Mouse (Mus musculus) monocyte, adult 2 months (primary cell): ENCODE results near the gene Gm20388.

ENCODE experiments used
- DNase-seq, 2 experiments: peaks; one replicate each; pipeline ENCODE4 v3.0.0; 2022; ENCODE audit warnings: low spot score in 2 of 2, low read depth in 1 of 2

Gene Gm20388

DNA sequence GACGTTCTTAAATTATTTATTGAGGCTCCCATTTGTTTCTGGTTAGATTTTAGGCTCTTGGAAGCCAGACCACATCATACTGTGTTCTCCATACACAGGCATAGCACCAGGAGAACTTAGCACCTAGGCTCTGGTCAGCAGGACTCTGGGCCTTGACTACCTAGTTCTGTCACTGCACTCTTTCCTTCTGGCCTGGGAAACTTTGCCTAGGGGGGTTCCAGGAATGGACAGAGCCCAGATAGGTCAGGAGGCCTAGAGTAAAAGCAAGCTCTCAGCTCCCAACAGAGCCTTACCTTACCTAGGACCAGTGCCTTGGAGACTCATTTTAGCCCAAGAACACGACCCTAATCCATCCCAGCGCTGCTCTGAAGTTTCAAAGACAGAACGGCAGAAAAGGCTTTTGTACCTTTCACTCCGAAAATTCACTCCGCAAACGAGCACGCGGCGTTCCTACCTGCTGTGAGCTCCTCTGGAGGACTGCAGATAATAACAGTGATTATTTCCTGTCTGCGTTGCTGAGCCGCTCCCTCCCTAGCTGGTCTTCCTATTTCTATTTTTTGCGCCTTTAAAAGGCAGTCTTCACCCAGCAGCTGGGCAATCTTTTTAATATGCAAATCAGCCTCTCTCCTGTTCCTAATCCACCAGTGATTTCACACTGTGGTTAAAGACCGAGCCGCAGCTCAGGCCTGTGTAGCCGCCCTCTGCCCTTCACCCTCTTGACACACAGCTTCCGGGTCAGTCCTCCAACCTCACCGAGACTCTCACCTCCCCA lies 3843.1 kb downstream of the Gm20388 start:
- DNase-seq: no peak

DNA sequence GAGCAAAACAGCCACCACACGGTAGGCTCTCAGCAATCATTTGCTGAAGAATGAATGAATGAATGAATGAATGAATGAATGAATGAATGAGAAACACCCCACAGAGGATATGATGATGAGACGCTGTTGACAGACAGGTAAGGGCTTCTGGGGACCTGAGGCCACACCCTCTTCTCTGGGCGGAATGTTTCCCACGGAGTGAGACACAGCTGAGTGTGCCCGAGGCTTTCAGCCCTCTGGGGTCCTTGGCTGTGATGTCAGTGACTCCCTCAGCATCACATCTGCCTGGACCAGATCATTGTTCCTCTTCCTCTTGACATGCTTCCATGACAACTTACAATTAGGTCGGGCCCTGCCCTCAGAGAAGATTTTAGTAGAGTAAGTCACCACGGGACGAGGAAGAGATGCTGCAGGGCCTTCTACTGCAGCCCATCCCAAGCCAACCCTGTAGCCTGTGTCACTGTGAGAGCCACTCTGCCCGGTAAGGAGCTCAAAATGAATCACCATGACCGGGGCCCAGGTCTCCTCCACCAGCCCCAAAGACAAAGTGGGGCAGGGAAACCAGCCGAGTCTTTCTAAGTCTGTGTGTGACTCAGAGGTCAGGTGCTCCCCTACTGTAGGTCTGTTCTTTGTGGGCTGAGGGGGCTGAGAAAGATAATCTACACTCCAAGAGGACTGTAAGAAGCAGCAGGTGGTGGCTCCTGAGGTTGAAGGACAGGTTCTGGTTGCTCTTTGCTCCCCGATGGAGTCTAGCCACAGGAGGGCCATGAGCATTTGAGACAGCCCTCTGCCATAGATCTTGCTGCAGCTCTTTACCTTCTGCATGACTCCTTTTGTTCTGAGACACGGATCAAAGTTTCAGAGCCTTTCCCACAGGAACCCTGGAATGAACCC lies 3844.1 kb downstream of the Gm20388 start:
- DNase-seq: no peak

DNA sequence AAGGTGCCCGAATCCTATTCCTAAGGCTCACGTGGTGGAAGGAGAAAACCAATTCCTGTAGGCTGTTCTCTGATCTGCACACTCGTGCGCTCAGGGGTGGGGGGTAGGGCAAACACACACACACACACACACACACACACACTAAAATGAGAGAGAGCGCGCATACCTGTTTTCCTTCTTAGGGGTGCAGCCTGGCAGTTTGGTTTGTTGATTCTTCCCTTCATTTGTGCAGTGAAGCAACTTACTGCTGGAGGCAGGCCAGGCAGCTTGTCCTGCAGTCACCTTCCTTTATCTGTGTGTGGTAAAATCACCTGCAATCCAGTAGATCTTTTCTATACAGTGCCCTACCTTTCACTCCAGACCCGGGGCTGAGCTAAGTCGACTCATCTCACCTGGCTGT lies 3846.3 kb downstream of the Gm20388 start:
- DNase-seq: no peak

DNA sequence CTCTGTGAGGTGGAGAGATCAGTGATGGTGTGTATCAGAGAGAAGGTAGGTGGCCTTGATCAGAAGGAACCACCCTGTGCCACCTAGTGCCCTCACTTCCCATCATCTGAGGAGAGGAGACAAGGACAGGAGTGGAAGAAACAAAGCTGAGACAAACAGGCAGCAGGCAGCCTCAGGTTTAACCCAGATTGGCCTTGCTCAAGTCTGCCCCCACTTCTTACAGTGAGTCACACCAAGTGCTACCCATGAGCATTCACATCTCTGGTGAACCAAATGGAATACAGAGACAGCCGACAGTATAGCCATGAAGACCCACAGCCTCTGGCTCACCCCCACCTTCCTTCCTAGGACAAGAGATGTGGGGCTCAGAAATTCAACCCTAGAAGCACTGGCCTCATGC lies 3848.3 kb downstream of the Gm20388 start:
- no peak for DNase-seq

DNA sequence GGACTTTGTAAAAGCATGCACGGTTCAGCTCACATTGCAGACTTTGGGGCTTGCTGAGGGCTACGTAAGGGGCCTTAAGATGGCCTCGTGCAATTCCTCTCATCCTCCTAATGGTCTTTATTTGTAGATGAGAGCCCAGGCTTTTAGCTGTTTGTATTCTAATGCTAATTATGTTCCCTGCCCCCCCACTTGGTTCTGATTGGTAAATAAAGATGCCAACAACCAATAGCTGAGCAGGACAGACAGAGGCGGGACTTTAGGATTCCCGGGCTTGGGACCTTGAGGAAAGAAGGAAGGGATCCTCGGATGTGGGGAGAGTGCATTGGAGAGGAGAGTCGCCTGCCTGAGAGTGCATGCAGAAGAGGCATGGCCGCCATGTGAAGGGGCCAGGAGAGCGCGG lies 3849.3 kb downstream of the Gm20388 start:
- DNase-seq: no peak

DNA sequence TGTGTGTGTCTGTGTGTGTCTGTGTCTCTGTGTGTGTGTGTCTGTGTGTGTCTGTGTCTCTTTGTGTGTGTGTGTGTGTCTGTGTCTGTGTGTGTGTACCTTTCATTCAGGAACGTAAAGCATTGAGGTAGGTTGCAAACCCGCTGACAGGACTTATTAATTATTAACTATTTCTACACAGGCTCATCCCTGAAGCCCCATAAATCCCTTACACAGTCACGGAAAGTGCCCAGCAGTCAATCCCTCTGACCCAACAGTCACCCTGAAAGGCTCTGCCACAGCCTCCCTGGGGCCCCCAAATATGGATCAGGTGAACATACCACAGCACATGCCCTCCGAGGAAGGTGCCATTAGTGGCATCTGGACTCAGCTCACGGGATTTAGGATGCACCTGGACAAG lies 3849.9 kb downstream of the Gm20388 start:
- DNase-seq: no peak

DNA sequence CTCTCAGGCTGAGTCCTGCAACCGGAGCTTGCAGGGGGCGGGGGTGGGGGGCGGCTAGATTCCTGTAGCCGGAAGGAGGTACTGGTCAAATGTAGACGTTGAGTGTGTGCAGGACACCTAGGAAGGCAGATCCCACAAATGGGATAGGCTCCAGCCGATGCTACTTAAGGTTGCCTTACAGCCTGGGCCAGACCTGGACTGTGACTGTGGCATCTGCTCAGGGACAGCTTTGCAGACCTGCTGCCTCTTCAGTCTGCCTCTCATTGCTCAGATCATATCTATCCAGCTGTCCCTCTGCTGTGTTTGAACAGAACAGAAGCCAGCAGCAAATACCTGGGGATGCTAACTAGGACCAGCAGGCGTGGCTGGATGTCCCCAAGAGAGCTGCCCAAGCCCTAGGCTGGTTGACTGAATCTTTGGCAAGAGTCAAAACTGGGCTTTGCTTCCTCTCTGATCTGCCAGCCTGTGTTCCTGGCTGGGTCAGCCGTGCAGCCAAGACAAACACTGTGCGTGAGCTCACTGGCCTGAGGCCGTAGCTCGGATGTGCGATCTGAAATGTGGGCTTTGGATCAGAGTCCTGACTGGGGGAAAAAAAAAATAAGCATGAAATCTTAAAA lies 3850.7 kb downstream of the Gm20388 start:
- no peak for DNase-seq

DNA sequence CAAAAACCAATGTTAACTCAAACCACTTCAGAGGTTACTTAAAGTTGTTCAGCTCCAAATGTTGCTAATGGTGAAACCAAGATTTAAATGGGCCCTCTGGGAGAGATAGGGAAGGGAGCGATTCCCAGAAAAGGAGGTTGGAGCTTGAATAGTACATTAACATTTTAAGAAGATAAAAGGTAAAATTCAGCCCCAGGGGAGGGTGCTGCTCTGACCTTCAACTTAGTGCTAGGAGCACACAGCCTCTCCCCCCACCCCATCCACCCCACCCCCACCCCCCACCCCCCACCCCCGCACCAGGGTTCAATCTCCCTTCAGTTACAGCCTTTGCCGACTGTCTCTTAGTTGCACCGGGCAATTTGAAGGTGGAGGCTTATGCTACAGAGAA lies 3851.2 kb downstream of the Gm20388 start:
- DNase-seq: no peak

DNA sequence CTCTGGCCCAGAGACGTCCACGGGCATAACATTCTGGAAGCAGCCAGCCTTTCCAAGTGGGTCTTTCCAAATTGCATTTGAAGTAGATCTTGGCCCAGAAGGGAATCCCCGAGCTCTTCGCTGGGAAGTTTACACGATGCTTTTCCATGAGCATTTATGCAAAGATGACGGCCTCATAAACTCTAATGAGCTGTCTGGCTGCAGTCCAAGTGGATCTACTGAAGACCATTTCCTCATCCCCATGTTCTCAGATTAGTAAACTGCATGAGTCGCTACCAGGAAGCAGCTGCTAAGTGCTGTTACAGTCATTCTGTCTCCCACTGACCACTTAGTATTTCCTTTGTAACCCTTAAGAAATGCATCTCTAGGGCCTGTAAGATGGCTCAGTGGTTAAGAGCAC lies 3852.7 kb downstream of the Gm20388 start:
- no peak for DNase-seq

DNA sequence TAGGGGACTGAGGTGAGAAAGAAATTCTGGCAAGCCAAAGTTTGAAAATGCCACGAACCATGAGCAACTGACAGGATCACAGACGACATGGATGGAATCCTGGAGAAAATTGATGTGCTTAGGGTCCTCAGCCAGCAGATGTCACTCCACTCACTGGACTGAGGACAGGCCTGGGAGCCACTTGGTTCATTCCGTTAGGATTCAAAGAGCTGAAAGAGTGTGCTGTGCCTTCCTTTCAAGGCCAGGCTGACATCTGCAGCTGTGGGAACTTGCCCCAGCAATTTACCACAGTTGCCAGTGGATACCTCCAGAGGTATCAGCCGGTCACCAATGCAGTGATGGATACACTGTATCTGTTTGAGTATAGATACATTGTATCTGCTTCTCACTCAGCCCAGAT lies 3854.0 kb downstream of the Gm20388 start:
- DNase-seq: no peak

DNA sequence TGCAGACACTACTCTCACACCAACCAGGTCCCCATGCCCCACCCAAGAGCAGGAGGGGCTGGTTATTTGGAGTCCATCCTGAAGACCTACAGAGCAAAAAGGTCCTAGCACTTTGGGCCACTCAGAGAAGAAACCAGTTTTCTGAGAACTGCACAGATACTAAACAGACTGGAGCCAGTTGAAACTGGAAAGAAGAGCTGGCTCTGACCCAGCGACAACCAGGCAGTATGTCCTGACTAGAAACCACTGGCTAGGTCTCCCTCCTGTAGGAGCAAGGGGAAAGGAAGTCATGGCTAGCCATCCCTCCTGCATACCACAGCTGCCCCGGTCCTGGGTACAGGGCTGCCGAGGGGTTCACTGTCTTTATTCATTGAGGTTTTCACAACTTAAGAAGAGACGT lies 3855.9 kb downstream of the Gm20388 start:
- no peak for DNase-seq

DNA sequence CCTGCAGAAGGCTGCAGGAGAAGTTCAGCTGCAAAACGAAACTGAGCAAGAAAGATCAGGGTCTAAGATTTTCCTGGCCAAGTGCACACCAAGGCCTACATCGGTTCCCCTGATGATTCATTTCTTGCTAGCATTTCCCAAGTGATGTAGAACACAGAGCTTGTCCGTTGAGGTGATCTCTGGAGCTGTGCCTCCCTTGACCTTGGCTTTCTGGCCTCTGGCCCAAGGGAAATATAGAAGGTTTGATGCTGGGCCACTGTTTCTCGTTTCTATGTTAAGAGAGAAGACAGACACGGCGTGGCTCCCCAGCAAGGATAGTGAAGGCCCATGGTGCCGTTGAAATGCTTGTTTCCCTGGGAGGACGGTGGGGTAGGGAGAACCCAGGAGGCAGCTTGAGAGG lies 3857.2 kb downstream of the Gm20388 start:
- no peak for DNase-seq

DNA sequence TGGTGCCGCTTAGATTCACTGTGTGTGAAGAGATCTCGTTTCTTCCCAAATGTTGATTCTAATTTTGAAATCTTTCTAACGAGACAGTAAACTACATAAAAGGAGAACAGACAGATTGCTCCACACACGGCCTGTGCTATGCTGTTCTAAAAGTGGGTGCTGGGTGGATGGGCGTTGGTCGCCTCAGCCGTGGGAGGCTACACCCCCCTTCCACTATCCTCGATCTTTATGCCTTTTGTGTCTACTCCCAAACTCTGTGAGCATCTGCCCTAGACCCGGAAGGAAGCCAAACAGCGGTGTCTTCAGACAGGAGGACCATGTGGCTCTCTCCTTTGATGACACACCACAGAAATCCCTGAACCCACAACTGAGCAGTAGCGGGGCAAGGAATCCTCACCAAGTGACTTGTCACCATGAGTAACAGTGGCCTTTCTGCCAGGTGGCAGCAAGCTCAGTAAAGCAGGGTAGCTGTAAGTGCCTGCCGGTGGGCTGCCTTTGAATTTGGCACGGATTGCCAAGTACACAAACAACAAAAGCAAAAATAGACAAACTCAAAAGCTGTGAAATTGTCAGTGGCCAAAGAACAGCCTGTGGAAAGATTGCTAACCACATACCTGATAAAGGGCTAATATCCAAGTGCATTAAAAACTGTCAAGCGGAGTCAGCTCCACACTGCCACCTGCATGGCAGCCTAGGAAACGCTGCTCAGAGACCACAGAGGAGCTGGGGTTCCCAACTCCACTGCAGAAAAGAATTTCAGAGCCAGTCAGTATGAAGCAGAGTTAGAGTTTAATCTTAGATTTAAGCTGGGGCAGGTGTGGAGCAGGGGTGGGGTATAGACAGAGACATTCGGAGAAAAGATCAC lies 3858.1 kb downstream of the Gm20388 start:
- no peak for DNase-seq

DNA sequence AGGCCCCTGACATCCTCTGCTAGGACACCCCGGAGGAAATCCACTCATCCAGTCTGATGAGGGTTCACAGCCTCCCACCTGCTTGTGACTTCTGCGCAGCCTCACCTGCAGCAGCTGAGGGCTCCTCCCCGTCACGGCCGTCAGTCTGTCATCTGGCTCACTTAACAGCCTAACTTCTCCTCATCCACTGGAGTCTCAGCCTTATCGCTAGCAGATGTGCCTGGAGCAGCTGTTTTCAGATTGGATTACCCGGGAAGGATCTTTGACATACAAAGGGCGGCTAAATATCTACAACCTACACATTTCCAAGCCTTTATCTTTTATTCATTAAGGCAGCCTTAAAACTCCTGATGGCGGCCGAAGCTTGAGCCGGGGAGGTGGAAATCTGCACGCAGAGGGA lies 3862.8 kb downstream of the Gm20388 start:
- no peak for DNase-seq

DNA sequence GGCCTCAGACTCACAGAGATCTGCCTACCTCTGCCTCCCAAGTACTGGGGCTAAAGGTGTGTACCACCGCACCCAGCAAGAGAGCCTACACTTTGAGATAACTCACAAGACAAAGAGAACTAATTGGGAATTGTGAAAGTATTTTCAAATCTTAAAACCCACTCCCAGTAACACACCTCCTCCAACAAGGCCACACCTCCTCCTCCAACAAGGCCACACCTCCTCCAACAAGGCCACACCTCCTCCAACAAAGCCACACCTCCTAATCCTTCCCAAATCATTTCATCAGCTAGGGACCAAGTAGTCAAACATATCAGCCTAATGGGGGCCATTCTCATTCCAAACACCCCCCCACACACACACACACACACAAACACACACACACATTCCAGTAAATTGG lies 3863.8 kb downstream of the Gm20388 start:
- DNase-seq: no peak

DNA sequence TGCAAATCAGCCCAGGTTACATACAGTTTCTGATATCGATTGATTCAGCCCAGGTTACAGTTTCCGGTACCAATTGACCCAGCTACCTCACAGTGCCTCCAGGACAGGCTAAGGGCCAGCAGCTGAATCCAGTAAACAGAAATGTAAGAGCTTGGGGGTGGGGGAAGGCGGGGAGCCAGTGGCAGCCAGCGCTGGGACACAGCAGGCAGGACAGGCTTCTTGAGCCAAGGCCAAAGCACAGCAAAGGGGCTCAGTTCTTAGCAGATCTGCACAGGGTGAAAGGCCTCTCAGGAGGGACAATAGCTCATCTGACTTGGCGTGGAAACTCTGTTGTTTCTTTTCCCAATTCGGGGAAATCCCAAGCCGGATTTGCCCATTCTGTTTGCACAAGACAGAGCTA lies 3866.7 kb downstream of the Gm20388 start:
- DNase-seq: no peak

DNA sequence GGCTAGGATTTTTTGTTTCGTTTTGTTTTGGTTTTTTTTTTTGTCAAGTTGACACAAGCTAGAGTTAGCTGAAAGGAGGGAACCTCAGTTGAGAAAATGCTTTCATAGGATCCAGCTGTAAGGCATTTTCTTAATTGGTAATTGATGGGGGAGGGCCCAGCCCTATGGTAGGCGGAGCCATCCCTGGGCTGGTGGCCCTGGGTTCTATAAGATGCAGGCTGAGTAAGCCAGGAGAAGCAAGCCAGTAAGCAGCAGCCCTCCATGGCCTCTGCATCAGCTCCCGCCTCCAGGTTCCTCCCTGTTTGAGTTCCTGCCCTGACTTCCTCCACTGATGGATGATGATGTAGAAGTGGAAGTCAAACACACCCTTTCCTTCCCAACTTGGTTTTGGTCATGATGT lies 3869.8 kb downstream of the Gm20388 start:
- no peak for DNase-seq

DNA sequence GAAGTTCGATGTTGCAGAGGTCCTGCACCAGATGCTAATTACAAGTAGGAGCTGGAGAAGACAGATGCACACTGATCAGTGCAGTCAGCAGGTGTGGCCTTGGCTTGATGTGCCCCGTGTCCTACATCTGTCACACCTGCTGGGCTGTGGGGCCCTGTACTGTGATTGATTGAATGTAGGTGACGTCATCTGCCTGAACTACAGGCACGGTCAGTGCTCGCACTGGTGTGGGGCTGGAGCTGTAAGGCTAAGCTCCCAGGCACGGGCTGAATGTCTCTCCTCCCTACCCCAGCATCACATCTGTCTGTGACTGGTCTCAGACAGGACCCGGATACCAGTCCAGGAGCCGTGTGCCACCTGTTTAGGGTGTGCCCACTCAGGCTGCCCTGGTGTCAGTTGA lies 3870.6 kb downstream of the Gm20388 start:
- DNase-seq: no peak

DNA sequence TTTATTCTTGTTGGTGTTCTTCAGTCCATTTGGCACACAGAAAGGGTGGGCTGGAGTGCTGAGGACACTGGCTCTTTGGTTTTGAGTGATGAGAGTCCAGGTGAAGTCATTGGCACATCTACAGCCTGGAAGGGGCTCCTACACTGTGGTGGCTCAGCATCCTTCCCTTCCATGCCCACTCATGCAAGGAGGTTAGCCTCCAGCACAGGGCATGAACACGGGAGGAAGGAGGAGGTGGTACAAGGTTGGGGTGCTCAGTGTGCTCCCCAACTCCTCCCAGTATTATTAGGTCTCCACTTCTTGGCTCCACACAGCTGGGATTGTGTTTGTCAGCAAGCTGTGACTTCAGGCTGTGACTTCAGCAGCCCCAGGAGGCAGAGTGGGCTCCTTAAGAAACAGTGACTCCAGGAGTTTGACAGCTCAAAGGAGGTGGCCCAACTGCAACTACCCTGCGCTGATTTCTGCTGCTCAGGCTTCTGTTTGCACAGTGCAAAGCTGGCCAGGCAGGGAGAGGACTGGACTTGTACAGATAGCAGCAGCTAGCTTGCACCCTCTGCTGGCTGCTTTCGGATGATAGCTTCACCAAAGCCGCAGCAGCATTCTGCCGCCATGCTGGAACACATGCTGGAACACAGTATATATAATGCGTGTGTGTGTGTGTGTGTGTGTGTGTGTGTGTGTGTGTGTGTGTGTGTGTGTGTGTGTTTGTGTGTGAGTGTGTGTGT lies 3873.0 kb downstream of the Gm20388 start:
- no peak for DNase-seq

DNA sequence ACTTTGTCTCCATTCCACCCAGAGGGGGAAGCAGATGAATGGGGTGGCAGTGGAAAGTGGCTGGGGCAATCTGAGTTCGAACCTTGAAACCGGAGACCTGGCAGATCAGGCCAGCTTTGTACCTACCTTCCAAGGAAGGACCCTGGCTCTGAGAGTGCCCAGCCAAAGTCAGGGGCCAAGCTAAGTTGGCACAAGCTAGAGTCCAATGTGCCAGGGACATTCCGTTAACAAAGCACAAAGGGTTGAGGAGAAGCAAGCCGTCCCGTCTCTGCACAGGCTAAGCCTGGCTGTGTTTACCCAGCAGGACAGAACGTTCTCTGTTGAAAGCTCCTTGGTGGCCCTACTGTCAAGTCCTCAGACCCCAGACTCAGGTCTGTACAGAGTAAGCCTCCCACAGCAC lies 3875.5 kb downstream of the Gm20388 start:
- DNase-seq: no peak

DNA sequence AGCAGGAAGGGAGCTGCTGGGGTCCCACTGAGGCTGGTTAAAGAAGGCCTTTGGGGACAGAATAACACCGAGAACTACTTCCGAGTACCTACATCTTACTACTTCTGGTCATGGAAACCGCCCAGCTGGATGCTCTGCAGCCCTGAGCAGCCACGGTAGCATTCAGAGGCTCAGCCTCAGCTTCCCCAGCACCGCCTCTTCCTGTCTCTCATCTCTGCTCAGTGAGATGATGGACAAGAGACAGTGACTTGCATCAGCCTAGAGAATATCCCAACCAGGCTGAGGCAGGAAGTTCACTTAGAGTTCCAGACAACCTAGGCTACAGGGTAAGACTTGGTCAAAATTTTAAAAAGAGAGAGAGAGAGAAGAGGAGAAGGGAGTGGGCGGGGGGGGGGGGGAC lies 3876.0 kb downstream of the Gm20388 start:
- no peak for DNase-seq
